Mouse (Mus musculus) myocyte (in vitro differentiated cells): ENCODE data around the gene Prlr. TPM values are rescaled to one million over a fixed set of nuclear protein-coding genes. Genes with fewer than 3 reads are reported as not detected.

Experiments
- H3K27me3 ChIP-seq: one replicate; pipeline ENCODE4 v1.6.1; 2011; ENCODE audit not compliant: control insufficient read depth, insufficient read depth, insufficient read length
- H3K36me3 ChIP-seq: one replicate; pipeline ENCODE4 v1.6.1; 2011; ENCODE audit not compliant: control insufficient read depth, insufficient read depth
- H3K4me2 ChIP-seq: one replicate; pipeline ENCODE4 v1.6.1; 2011; ENCODE audit warnings: low read depth, control low read depth
- H3K4me3 ChIP-seq: one replicate; pipeline ENCODE4 v1.5.1; 2011; ENCODE audit warnings: mild to moderate bottlenecking, control low read depth, moderate library complexity
- H3K79me2 ChIP-seq: one replicate; pipeline ENCODE4 v1.6.1; 2011; ENCODE audit not compliant: control insufficient read depth, insufficient read depth
- H3ac ChIP-seq: one replicate; pipeline ENCODE4 v1.6.1; 2011; ENCODE audit not compliant: control insufficient read depth, insufficient read length
- CEBPB ChIP-seq: IDR thresholded peaks from 2 replicates; pipeline ENCODE4 v1.6.1; 2011; ENCODE audit warnings: mild to moderate bottlenecking, moderate library complexity; ENCODE audit not compliant: poor library complexity, insufficient read depth, severe bottlenecking
- E2F4 ChIP-seq: IDR thresholded peaks from one replicate; pipeline ENCODE4 v1.6.1; 2011; ENCODE audit warnings: mild to moderate bottlenecking, control low read depth, moderate library complexity; ENCODE audit not compliant: insufficient read depth
- MAX ChIP-seq: IDR thresholded peaks from one replicate; pipeline ENCODE4 v1.6.1; 2011; ENCODE audit warnings: low read depth, mild to moderate bottlenecking, control low read depth
- MYOD1 ChIP-seq, 3 experiments: IDR thresholded peaks; one replicate each; pipeline ENCODE4 v1.6.1; 2011; ENCODE audit warnings: control low read depth in 2 of 3, low read depth in 2 of 3, mild to moderate bottlenecking in 2 of 3, moderate library complexity in 1 of 3; ENCODE audit not compliant: insufficient read length in 2 of 3, control insufficient read depth in 1 of 3
- MYOG ChIP-seq, 3 experiments: IDR thresholded peaks; one replicate each; pipeline ENCODE4 v1.6.1; 2011; ENCODE audit warnings: control low read depth in 2 of 3, low read depth in 2 of 3, mild to moderate bottlenecking in 2 of 3; ENCODE audit not compliant: insufficient read length in 2 of 3, control insufficient read depth in 1 of 3, insufficient read depth in 1 of 3
- POLR2A ChIP-seq: IDR thresholded peaks from one replicate; pipeline ENCODE4 v1.6.1; 2011; ENCODE audit warnings: low read depth, mild to moderate bottlenecking, control low read depth, moderate library complexity; ENCODE audit not compliant: insufficient read length
- POLR2AphosphoS2 ChIP-seq: IDR thresholded peaks from one replicate; pipeline ENCODE4 v1.6.1; 2011; ENCODE audit warnings: low read depth, control low read depth; ENCODE audit not compliant: insufficient read length
- REST ChIP-seq: IDR thresholded peaks from one replicate; pipeline ENCODE4 v1.6.1; 2011; ENCODE audit warnings: mild to moderate bottlenecking, control low read depth, moderate library complexity; ENCODE audit not compliant: insufficient read depth, insufficient read length
- SRF ChIP-seq: IDR thresholded peaks from one replicate; pipeline ENCODE4 v1.6.1; 2011; ENCODE audit warnings: low read depth; ENCODE audit not compliant: control insufficient read depth, insufficient read length
- TCF12 ChIP-seq: IDR thresholded peaks from one replicate; pipeline ENCODE4 v1.6.1; 2011; ENCODE audit warnings: mild to moderate bottlenecking, control low read depth; ENCODE audit not compliant: poor library complexity, insufficient read depth, severe bottlenecking
- TCF3 ChIP-seq: IDR thresholded peaks from one replicate; pipeline ENCODE4 v1.6.1; 2011; ENCODE audit warnings: low read depth, control low read depth; ENCODE audit not compliant: insufficient read length
- USF1 ChIP-seq: IDR thresholded peaks from one replicate; pipeline ENCODE4 v1.6.1; 2011; ENCODE audit warnings: low read depth, mild to moderate bottlenecking, control low read depth, moderate library complexity
- polyA plus RNA-seq: library from polyadenylated mRNA; unstranded; fragments of >200 nt; fragmentation: generic; extraction: Trizol; gene quantifications from one replicate; pipeline ENCODE4 v1.2.1, GENCODE M21; 2012; ENCODE audit warnings: missing spikeins

The Prlr gene
- polyA plus RNA-seq, 1 experiment, result not detected

GRCm38 (mm10) chr15:10325080-10325479 is 148.0 kb downstream of the Prlr start, which contains the start of gene Gm21973:
Gm21973 (plus strand) TSS chr15:10325380.
- Histone ChIP-seq H3ac (no peak within 1 kb of the TSS), H3K27me3 (no peaks in the 10 kb centered on the region), H3K36me3 (no peaks in the 10 kb centered on the region), H3K79me2 (no peaks in the 10 kb centered on the region), H3K4me2 (no peak within 1 kb of the TSS), H3K4me3 (no peak within 1 kb of the TSS)
- TF ChIP-seq POLR2AphosphoS2 (no peak), SRF (no peak), MYOD1 (IDR thresholded peaks at IDR 0.05; ENCODE audit: control insufficient read depth in 1 of 3, insufficient read length in 2 of 3, low read depth in 2 of 3) (no peak), REST (no peak), CEBPB (no peak), TCF3 (no peak), MAX (no peak), POLR2A (no peak), MYOG (IDR thresholded peaks at IDR 0.05; ENCODE audit: control insufficient read depth in 1 of 3, insufficient read depth in 1 of 3, insufficient read length in 2 of 3, low read depth in 2 of 3) (no peak), USF1 (no peak), E2F4 (no peak), TCF12 (no peak)

- no peak overlapping the region for H3K4me2 ChIP-seq
- TF ChIP-seq TCF3 (no peak), POLR2A (no peak), POLR2AphosphoS2 (no peak), CEBPB (no peak), MYOG (IDR thresholded peaks at IDR 0.05; ENCODE audit: control insufficient read depth in 1 of 3, insufficient read depth in 1 of 3, insufficient read length in 2 of 3, low read depth in 2 of 3) (no peak), MYOD1 (IDR thresholded peaks at IDR 0.05; ENCODE audit: control insufficient read depth in 1 of 3, insufficient read length in 2 of 3, low read depth in 2 of 3) (no peak), REST (no peak), TCF12 (no peak), MAX (no peak), E2F4 (no peak), USF1 (no peak)
- no peaks in the 10 kb centered on the region for H3K36me3 ChIP-seq
- H3K27me3 ChIP-seq, result no peaks in the 10 kb centered on the region
- no peak overlapping the region for H3ac ChIP-seq
- H3K79me2 ChIP-seq, result no peaks in the 10 kb centered on the region
- H3K4me3 ChIP-seq, result no peak overlapping the region
Observed at GRCm38 (mm10) chr15:10330626-10331025, 153.6 kb downstream of the Prlr start.

DNA sequence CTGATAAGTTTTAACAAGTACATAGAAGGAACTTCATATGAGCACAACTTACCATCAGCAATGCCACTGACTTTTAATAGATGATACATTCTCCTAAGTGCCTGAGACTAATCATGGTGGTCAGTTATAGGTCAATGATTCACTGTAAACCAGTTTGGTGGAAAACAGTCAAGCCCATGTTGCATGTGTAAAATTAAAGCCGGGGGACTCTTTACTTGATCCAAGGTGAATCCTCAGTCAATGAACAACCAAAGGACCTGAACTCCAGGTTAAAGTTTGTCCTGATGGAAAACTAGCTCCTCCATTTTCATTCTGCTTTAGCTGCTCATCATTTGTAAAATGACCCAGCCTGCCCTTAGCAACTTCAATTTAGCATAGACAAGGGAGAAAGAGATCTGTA is 155.5 kb downstream of the Prlr start:
- Histone ChIP-seq H3K36me3 (no peaks in the 10 kb centered on the region), H3K27me3 (no peaks in the 10 kb centered on the region), H3K4me3 (no peak overlapping the region), H3K4me2 (no peak overlapping the region), H3ac (no peak overlapping the region), H3K79me2 (no peaks in the 10 kb centered on the region)
- TF ChIP-seq TCF12, result no peak
- TF ChIP-seq USF1, result no peak
- TF ChIP-seq TCF3, result no peak
- TF ChIP-seq POLR2AphosphoS2, result no peak
- no peak for TF ChIP-seq REST
- no peak for TF ChIP-seq MAX
- no peak for TF ChIP-seq CEBPB
- TF ChIP-seq MYOD1 (IDR thresholded peaks at IDR 0.05; ENCODE audit: control insufficient read depth in 1 of 3, insufficient read length in 2 of 3, low read depth in 2 of 3), result no peak
- TF ChIP-seq E2F4, result no peak
- no peak for TF ChIP-seq SRF
- no peak for TF ChIP-seq POLR2A
- TF ChIP-seq MYOG (IDR thresholded peaks at IDR 0.05; ENCODE audit: control insufficient read depth in 1 of 3, insufficient read depth in 1 of 3, insufficient read length in 2 of 3, low read depth in 2 of 3), result no peak

GRCm38 (mm10) chr15:10338606-10339005 is 161.6 kb downstream of the Prlr start:
- Histone ChIP-seq H3K4me3 (no peak overlapping the region), H3ac (no peak overlapping the region), H3K36me3 (no peaks in the 10 kb centered on the region), H3K79me2 (no peaks in the 10 kb centered on the region), H3K4me2 (no peak overlapping the region), H3K27me3 (no peaks in the 10 kb centered on the region)
- TF ChIP-seq POLR2AphosphoS2, result no peak
- TF ChIP-seq USF1, result no peak
- no peak for TF ChIP-seq MYOG (IDR thresholded peaks at IDR 0.05; ENCODE audit: control insufficient read depth in 1 of 3, insufficient read depth in 1 of 3, insufficient read length in 2 of 3, low read depth in 2 of 3)
- TF ChIP-seq E2F4, result no peak
- no peak for TF ChIP-seq SRF
- TF ChIP-seq MYOD1 (IDR thresholded peaks at IDR 0.05; ENCODE audit: control insufficient read depth in 1 of 3, insufficient read length in 2 of 3, low read depth in 2 of 3), result no peak
- TF ChIP-seq TCF3, result no peak
- no peak for TF ChIP-seq REST
- TF ChIP-seq POLR2A, result no peak
- TF ChIP-seq MAX, result no peak
- no peak for TF ChIP-seq CEBPB
- no peak for TF ChIP-seq TCF12

- no peak overlapping the region for H3K4me3 ChIP-seq
- H3K79me2 ChIP-seq, result no peaks in the 10 kb centered on the region
- H3K27me3 ChIP-seq, result no peaks in the 10 kb centered on the region
- no peak overlapping the region for H3ac ChIP-seq
- no peaks in the 10 kb centered on the region for H3K36me3 ChIP-seq
- H3K4me2 ChIP-seq, result no peak overlapping the region
- TF ChIP-seq MYOD1 (IDR thresholded peaks at IDR 0.05; ENCODE audit: control insufficient read depth in 1 of 3, insufficient read length in 2 of 3, low read depth in 2 of 3) (no peak), TCF12 (no peak), POLR2A (no peak), MAX (no peak), TCF3 (no peak)
Observed at GRCm38 (mm10) chr15:10347044-10347443, 170.0 kb downstream of the Prlr start.
